Mouse (Mus musculus): ENCODE data around the gene Tdp1.

Tdp1 gene

DNA sequence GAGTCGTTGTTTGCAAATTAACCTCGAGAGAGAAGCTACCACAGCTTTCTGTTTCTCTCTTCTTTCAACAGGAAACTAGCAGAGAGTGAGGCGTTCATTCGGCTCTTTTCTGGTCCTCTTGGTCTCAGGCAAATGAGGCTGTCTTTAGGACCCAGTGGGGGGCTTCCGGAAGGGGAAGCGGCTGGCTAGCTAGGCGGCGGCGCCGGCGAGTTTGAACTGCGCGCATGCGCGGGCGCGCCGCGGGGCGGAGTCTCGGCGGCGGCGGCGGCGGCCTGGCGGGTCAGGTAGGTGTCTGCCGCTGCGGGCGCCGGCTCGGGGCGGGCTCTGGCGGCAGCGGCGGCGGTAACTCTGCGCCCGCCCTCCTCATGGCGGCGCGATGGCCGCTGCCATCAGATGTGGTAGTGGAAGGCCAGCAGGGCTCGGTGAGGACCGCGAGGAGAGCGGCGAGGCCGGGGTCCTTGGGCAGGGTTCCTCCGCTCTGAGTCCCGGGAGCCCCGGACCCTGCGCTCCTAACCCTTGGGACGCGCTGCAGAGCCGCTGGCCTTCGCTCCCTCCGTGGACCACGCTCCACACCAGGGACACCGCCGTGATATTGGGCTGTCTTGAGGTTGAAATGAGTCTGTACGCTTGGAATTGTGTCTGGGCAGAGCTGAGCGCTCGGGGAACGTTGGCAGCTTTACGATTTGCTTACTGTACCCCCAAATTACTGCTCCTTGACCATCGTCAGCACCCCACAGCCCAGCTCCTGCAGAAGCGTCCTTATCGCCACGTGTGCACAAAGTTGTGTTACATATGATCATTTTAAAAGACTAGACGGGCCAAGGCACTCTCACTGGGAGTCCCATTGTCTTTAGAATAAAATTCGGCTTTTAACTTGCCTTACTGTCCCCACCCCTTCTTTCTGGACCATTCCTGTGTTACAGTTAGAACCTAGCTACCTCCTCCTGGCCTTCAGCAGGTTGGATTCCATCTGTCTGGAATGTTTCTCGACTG lies at the start of gene Tdp1, which contains the start of gene Efcab11:
Gene Tdp1, plus strand, starts transcription at position 249 of the 993 bp plus-strand sequence.
Gene Efcab11, minus strand, starts transcription at position 171 of the 993 bp plus-strand sequence.
- DNase-seq: peak; percentile 95

DNA sequence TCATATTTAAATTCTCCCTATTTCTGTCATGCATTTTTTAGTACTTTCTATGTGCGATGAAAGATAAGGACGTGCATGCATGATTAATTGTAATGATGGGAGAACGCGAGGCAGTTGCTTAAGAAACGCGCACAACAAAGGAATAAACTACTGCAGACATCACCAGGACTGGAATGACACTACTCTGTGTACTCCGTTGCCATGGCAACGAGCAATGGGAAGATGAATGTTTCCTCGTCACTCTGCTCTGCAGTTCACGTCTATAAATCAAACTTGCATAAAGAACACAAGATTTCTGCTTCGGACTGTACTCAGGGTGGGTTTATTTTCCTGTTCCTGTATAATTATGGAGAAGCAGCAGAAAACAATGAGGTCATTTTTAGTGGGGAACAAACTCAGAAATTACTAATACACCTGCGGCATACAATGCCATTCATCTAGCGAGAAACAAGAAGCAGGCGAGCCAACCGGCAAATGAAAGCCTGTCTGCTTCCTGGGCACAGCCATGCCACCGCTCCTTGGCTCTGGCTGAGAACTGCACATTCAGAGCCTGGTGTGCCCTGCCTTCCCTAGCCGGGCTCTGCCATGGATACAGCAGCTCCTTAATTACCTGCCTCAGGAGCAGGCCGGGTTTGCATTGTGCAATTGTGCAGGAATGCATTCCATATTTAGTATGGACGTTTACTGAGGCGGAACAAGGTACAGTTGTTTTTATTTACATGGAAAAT lies 47.7 kb upstream of the Tdp1 start:
- DNase-seq: peak; percentile 15

DNA sequence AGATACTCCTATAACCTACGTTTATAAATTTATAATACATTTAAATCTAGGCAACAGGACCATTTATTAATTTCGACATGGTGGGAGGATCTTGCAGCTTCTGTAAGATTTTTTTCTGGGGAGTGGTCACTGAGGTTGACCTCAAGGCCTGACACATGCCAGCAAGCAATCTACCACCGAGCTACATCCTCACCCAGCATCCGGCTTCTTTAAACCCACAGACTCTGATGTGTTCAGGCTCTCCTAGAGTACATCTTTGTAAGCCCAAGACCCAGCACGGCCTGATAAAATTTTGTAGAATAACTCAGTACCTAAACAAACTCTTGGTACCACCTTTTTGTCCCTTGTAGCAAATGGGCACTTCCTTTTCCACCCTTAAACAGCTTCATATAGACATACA lies 46.8 kb upstream of the Tdp1 start:
- DNase-seq: no peak

DNA sequence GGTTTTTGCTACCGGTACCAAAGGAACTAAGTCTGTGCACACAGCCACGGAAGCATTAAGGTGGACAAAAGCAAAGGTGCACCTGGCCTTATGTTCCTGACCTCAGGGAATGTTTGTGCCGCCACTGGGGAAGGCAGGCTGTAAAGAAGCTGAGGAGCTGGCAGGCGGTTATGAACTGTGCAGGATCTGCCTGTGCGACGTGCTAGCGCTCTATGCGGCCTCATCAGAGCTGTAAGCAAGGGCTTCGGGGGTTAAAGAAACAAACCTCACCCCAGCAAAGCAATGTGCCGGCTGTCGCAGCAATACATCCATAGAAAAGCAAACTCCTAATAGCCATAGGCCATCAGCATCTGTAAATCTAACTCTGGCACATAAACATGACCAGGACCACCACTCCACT lies 46.2 kb upstream of the Tdp1 start:
- no peak for DNase-seq

DNA sequence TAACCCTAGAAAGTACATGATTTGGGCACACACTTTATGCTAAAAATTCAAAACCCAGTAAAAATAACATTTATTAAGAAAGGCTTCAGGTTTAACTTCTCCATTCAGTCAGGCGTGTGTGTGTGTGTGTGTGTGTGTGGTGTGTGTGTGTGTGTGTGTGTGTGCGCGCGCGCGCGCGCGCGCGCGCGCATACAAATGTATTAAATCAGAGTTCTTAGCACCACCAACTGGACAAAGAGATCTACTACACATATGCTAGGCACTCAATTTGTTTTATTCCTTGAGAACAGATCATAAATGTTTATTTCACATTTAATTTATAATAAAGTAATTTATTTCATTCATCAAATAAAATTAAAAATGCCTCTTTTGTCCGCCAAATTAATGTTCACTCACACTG lies 45.6 kb upstream of the Tdp1 start:
- DNase-seq: no peak

DNA sequence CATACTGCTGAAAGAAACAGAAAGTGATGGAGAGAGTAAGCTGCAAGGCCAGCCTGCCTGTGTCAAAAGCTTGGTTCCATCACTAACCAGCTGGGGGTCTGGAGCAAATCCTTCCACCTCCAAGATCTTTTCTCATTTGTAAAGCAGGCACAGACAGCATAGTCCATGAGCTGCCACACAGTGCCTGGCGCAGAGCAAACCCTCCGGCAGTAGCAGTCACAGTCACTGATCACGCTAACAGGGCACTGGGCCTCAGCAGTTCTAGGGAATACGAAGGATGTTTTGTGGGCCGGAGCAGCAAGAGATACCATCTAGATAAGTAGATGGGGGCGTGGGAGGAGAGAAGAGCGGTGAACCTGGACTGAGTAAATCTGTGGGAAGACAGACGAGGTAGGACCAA lies 39.4 kb upstream of the Tdp1 start:
- no peak for DNase-seq

DNA sequence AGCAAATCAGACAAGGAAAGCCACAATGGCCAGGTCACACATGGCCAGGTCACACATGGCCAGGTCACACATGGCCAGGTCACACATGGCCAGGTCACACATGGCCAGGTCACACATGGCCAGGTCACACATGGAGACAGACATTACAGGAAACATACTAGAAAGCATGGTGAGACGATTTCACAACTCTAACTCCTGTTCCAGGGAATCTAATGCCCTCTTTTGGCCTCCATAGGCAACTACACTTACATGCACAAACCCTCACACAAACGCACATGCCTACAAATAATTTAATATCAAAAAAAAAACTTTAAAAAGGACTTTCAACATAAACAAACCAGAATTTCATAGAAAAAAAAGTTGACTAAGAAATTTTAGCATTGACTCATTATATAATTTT lies 34.3 kb upstream of the Tdp1 start:
- no peak for DNase-seq

DNA sequence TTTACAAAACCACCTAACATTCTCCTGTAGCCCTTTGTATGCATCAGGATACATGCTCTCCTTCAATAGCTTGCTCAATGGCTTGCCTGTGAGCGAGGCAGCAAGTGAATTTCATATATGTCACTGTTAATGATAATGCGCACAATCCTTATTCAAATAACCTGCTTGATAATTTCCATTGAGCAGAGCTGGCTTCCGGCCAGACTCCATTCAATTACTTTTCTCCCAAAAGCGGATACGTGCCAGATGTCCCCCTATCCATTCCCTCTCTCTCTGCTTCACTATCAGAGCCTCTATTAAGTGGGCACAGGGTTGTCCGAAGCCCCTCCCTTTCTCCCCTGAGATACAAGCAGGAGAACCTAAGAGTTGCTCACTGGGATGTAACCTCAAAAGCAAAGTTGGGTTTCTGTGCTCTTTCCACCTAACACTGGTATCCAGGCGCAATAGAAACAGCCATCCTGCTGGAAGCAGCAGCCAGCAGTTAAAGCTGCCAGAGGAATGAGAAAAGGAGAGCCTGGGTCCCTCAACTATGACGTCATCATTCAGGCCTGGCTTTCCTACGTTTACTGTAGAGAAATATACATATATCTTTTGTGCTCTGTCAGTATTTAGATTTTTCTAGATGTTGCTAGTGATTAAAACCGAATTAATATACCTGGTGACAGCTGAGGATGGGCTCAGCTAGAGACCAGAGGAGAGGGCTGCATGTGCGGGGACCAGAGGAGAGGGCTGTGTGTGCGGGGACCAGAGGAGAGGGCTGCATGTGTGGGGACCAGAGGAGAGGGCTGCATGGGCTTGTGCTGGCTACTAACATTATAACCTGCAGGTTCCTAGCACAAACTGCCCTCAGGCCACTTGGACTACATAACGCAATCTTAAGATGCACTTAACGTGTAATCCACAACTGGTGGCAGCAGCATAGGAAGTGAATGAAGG lies 30.7 kb upstream of the Tdp1 start:
- no peak for DNase-seq

DNA sequence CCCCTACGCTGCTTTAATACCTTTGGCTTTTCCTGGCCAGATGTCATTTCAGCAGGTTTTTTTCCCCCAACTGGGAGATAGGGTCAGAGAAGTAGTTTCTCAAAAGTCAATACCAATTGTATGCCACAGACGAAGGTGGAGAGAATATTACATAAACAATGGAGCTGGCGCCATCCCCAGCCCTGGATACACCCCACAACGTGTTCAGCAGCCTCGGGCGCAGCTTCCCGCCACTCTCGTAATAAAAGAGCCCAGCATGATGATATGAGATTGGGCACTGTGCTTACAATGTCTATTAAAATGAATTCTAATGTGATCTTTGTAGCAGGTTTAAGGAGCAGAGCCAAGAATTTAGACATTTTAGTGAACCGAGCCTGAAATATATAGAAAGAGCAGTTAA lies 28.3 kb upstream of the Tdp1 start:
- peak; percentile 16 for DNase-seq

DNA sequence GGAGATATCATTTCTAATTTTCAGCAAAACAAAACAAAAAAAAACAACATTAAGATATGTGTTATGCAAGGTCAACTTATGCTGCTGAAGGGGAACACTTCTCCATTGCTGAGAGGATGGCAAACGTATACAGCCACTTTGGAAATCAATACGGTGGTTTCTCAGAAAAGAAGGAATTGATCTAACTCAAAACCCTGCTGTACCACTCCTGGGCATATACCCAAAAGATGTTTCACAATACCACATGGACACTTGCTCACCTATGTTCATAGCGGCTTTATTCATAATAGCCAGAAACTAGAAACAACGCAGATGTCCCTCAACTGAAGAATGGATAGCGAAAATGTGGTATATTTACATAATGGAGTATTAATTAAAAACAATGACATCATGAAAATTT lies 25.7 kb upstream of the Tdp1 start:
- DNase-seq: no peak

DNA sequence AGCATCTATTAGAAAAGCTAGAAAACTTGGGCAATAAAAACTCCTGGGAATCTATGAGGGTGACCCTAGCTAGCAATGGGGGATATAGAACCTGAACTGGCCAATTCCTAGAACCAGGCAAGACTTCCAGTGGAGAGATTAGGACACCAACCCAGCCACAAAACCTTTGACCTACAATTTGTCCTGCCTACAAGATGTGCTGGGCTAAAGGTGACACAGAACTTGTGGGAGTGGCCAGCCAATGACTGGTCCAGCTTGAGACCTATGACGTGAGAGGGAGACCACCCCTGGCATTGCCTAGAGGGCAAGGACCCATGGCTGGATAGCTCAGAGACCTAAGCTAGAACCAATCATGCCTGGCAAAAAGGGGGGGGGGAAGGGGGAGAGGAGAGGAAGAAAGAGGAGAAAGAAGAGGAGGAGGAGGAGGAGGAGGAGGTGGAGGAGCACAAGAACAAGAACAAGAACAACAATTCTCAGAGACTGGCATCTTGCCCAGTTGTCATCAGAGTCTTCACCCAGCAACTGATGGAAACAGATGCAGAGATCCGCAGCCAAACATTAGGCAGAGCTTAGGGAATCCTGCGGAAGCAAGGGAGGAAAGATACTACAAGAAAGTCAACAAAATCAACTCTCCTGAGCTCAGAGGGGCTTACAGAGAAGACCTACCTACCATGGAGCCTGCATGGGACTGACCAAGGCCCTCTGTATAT lies 24.8 kb upstream of the Tdp1 start:
- DNase-seq: no peak

DNA sequence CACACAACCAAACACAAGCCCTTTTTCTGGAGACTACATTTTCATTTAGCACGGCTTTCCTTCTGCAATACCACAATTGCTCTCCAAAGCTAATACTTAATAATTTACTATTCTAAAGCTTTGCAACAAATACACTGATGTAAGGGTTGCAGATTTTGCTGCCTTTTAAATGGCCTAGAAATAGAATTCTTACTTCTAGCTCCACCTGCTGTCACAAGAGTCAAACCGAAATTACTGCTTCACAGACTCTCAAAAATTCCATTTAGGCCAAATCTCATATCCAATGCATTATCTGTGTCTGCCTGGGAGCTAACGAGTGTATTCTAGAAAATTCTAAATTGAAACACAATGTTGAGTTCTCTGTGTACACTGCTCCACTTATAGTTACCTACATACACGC lies 23.3 kb upstream of the Tdp1 start:
- no peak for DNase-seq

DNA sequence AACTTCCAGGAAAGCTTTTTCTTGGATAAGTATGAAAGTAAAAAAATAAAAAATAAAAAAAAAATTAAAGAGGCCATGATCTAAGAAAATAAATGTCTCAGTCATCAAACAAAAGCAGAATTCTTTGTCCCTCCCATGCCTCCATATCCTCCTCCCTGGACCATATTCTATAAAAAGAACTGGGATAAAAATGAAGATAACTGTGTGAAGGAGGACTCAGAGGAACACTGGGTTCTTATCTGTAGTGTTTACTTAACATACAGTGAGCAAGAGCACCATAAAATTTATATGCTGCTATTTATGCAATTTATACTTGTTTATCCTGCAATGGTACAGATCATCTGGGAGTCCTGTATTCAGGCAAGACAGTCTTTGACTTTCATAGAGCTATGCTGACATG lies 19.7 kb upstream of the Tdp1 start:
- DNase-seq: no peak

DNA sequence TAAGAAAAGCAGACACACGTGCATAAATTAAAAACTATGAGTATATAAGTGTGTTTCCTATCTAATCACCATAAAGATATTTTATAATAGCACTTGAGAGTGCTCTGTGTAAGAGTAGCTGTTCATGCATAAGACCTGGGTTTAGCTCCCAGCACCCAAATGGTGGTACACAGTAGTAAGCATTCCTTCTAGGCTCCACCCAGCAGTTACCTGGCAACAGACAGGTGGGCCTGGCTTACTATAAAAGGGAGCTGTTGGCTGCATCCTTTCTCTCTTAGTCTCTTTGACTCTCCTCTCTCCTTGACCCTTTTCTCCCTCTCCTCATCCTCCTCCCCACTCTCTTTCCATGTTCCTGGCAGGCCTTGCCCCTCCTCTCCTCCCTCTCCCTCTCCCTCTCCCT lies 15.5 kb upstream of the Tdp1 start:
- DNase-seq: no peak

DNA sequence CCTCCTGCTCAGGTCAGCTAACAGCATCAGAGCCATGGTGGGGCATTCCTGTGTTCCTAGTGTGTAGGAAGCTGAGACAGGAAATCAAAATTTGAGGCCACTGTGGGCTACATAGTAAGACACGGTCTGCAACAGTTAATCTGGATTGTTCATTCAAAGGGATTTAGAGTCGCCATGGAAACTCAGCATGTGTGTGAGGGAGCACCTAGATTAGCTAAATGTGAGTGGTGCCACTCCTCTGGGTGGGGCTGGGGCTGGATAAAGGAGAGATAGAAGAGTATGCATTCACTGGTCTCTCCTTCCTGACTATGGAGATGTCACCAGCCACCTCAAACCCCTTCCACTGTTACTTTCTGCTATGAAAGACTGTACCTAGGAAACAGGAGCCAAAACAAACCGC lies 10.9 kb upstream of the Tdp1 start:
- no peak for DNase-seq

DNA sequence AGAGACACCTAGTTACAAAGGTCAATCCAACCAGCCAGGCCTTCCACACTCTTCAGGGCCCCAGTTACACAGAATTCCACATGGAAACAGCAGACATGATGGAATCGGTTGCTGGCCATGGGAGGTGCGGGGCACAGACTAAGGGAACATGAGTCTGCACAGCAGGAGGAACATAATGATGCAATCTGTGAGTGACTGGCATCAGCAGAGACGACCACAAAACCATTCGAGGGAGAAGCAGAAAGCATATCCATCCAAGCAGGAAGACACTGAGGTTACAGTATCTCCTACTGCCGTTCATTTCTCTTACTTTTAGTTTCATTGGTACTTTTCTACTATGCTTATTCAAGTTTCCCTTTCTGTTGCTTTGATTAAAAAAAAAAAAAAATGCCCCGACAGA lies 9.7 kb upstream of the Tdp1 start:
- DNase-seq: no peak

DNA sequence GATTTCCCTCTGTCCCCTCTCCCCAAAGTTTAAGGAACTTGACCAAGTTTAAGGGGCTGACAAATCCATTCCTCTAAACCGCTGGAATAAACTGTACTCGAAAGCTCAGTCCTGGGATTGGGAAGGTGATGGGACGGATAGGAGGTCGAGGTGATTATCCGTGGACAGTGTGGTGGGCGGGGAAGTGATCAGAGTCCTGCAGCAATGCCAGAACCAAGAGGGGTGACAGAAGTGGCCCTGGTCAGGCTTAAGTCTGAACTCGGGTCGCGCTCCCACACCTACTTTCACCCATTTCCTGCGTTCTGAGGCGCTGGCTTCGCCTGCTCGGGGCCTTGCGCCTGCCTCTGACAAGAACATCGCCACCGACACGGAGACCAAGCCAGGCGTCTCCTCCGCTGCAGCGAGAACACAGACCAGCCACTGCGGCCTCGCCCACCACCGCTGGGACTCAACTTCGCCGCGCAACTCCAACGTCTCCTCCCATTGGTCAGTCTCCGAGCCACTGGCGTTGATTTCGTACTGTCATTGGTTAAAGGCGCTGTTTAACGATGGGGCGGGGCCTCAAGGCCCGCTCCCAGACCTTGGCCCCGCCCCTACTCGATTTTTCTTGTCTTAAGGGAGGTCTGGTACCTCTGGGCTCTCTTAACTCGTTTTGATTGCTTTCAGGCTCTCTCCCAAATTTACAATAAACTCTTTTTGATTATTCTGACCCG lies 1.2 kb upstream of the Tdp1 start:
- peak; percentile 80 for DNase-seq

DNA sequence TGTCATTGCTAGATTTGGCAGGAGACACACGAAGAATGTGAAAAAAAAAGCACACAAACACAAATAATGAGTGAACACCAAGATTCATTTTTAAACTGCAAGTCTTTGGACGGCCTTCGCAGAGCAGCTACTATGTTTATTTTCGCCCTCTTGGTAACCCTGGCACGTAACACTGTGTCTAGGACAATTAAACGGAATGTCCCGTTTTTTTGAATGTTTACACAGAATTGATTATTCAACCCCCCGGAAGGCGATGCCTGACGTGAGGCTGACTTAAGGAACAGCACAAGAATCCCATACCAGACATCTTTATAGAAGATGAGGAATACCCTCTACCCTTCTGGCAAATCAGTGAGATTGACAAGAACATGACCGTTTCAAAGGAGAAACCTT lies 608 bp upstream of the Tdp1 start:
- peak; percentile 17 for DNase-seq

DNA sequence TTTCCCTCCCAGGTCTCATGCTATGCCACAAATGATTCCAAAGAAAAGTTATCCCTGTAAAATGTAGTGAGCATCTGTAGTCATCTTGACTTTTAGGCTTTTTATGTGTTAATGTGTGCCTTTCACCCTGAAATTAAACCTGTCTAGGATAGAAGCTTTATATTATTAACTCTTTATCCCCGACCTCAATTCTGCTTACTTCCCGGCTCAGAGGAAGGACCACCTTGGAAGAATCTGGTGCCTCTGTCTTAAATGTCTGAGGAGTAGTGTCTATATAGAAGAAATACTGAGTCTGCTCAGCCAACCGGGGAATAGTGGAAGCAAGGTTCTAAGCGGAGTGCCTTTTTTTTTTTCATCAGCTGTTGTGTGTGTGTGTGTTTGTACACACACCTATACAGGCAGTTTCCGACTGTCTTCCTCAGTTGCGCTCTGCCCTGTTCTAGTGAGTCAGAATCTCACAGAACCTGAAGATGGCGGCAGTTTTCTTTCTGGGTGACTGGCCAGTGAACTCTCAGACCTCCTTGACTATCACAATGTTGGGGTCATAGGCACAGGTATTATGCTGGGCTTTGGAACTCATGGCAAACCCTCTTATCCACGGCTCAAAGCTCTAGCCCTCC lies 1.1 kb downstream of the Tdp1 start:
- DNase-seq: no peak

DNA sequence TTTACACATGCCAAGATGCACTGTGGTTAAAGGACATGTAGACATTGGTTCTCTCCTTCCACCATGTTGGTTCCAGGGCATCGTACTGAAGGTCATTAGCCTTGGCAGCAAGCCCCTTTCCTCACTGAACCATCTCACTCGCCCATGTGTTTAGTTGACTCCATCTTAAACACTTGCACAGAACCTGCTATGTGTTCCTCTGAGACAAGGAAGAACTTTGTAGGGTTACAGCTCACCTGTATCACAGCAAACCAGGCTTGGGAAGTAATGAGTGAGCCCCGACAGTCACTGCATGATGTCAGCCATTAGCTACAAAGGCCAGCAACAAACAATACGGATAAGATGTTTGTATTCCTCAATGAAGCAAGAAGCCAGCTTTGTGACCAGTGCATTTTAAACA lies 13.5 kb downstream of the Tdp1 start:
- DNase-seq: no peak

DNA sequence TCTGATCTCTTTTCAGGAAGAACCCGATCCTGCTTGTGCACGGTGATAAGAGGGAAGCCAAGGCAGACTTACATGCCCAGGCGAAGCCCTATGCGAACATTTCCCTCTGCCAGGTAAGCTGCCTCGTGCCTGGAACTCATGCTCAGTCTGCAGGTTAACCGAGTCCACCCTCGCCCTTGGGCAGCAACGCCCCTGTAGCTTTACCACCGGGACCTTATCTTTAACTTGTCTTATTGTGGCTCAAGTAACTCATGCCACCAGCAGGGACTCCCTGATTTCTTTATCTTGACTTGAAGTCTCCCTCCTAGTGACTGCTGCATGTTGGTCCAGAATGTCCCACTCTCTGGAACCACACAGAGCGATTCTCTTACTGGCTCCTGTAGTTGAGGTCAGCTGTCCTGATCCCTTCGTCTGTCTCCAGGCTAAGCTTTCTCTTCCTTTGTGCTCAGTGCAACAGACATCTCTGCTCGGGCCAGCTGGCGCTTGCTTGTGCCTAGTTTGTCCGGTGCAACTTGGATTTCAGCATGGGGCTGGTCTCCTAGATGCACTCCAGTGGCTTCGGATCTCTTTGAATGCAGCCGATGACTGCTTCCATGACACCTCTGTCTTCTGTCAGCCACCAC lies 14.0 kb downstream of the Tdp1 start:
- DNase-seq: no peak

All from cerebellum, adult 11-12 months (tissue).